Mouse (Mus musculus): ENCODE measurements at regions not wholly inside any gene's neighbourhood (a gene's known extent, or its start where the extent isn't known, plus 50 kb on each side); places are given as distances from the start of the nearest gene placed in this dataset.

DNA sequence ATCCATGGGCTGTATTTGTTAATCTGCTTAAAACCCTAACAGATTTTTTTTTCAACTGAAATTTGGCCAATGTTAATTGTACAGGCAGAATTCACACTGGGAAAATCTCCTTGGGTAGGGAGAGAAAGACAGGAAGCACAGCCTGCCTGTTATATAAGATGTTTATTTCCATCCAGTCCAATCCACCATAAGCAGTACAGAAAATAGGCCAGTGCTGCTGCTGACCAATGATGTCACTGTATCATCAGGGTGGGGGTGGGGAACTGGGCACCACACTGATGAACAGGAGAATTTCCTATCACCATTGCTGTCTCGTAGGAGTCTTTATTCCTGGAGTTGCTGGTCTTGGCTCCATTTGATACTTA lies 320.0 kb upstream of the Dcn start:
- no peak overlapping the region for H3K4me3 ChIP-seq (replicated peaks; ENCODE audit: low read length)
- 26% methylated on average over 1 of the region's 1 CpGs for WGBS
- no peak overlapping the region for H3K4me2 ChIP-seq (ENCODE audit: low read length)
- peaks cover 16% of the 10 kb centered on the region for H3K4me1 ChIP-seq (replicated peaks; ENCODE audit: control insufficient read depth, insufficient read depth, low read length)
- peak overlapping the region; percentile 66 for H3K27ac ChIP-seq (ENCODE audit: low read length)
- H3K9me3 ChIP-seq (ENCODE audit: control insufficient read depth, low read length): no peaks in the 10 kb centered on the region
- no peak overlapping the region for H3K9ac ChIP-seq (replicated peaks; ENCODE audit: low read depth, low read length)
- no peaks in the 10 kb centered on the region for H3K36me3 ChIP-seq (ENCODE audit: control insufficient read depth, insufficient read depth)
- ATAC-seq: peak; percentile 32
- no peaks in the 10 kb centered on the region for H3K27me3 ChIP-seq (replicated peaks; ENCODE audit: control insufficient read depth, insufficient read depth, low read length)

DNA sequence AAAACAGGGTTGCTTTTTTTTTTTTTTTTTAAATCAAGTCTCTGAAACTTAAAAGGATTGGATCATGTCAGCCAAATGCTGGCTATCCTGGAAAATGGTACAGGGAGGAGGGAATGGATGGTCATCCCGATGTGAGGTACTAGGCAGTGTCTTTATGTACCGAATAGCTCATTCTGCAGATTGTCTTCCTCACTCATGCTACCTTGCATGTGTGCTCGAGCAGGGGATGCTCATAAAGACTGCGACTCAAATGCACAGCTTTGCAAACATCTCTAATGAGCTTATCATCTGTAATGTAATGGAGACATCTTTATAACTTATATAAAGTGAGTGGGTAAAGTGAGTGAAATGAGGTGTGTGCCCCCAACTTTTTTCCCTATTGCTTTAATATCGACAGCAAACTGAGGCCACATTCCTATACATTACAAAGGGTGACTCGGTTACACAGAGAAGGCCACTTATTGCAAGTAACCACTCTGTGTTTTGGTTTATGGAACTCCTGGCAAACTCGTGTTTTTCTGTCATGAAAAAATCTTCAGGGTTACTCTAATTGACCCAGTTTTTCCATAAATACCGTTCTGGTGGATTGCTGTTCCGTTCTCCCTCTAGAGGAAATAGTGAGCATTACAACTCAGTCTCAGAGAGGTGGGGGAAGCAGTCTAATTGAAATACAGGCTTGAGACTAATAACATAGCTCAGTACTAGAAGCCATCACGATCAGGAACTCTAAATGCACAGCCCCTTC lies 319.4 kb upstream of the Dcn start:
- Histone ChIP-seq H3K4me3 (replicated peaks; ENCODE audit: low read length) (no peak overlapping the region), H3K36me3 (ENCODE audit: control insufficient read depth, insufficient read depth) (no peaks in the 10 kb centered on the region), H3K9ac (replicated peaks; ENCODE audit: low read depth, low read length) (no peak overlapping the region), H3K27ac (ENCODE audit: low read length) (peak overlapping the region; percentile 66), H3K27me3 (replicated peaks; ENCODE audit: control insufficient read depth, insufficient read depth, low read length) (no peaks in the 10 kb centered on the region), H3K4me1 (replicated peaks; ENCODE audit: control insufficient read depth, insufficient read depth, low read length) (peaks cover 16% of the 10 kb centered on the region), H3K4me2 (ENCODE audit: low read length) (no peak overlapping the region), H3K9me3 (ENCODE audit: control insufficient read depth, low read length) (no peaks in the 10 kb centered on the region)
- ATAC-seq: peak; percentile 48; the same call in 1 of the 2 replicates
- 52% methylated on average over 10 of the region's 10 CpGs for WGBS

DNA sequence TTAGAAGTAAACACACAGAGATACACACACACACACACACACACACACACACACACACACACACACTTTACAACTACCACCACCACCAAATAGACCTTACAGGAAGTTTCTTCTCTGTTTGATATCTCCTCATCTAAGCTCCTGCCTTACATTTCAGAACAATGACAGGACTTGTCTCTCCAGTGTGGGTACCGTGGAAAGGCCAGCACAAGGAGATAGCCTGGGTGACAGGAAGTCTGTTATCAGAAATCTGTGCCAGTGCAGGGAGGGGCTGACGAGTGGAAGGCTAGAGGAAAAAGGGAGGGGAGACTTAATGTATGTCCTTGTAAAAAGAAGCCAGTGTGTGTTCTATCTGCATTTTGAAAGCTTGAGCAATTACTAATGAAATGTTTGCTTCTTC lies 318.5 kb upstream of the Dcn start:
- H3K4me2 ChIP-seq (ENCODE audit: low read length): no peak overlapping the region
- H3K36me3 ChIP-seq (ENCODE audit: control insufficient read depth, insufficient read depth): no peaks in the 10 kb centered on the region
- H3K27ac ChIP-seq (ENCODE audit: low read length): no peak overlapping the region
- no peaks in the 10 kb centered on the region for H3K27me3 ChIP-seq (replicated peaks; ENCODE audit: control insufficient read depth, insufficient read depth, low read length)
- no peak overlapping the region for H3K4me3 ChIP-seq (replicated peaks; ENCODE audit: low read length)
- peaks cover 16% of the 10 kb centered on the region for H3K4me1 ChIP-seq (replicated peaks; ENCODE audit: control insufficient read depth, insufficient read depth, low read length)
- ATAC-seq: no peak
- H3K9ac ChIP-seq (replicated peaks; ENCODE audit: low read depth, low read length): no peak overlapping the region
- H3K9me3 ChIP-seq (ENCODE audit: control insufficient read depth, low read length): no peaks in the 10 kb centered on the region
- WGBS: 30% methylated on average over 2 of the region's 2 CpGs

DNA sequence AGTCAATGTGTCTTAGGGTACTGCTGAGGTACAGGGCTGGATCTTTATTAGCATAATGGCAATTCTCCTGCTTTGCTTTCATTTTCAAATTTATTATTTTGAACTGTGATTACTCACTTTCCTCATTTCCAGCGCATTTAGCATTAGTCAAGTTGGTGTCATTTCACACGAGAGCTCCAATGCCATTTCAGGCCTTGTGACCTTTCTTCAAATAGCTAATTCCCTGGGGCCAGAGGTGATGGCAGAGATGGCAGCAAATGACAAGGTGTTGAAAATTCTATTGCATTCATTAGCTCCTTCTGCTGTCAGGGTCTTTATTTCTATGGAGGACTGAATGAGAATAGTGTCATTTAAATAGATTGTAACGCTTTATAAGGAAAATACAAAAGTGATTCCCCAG lies 300.9 kb upstream of the Dcn start:
- 59% methylated on average over 3 of the region's 3 CpGs for WGBS
- Histone ChIP-seq H3K4me3 (replicated peaks; ENCODE audit: low read length) (no peak overlapping the region), H3K9ac (replicated peaks; ENCODE audit: low read depth, low read length) (no peak overlapping the region), H3K27me3 (replicated peaks; ENCODE audit: control insufficient read depth, insufficient read depth, low read length) (no peaks in the 10 kb centered on the region), H3K4me1 (replicated peaks; ENCODE audit: control insufficient read depth, insufficient read depth, low read length) (no peaks in the 10 kb centered on the region), H3K9me3 (ENCODE audit: control insufficient read depth, low read length) (no peaks in the 10 kb centered on the region), H3K36me3 (ENCODE audit: control insufficient read depth, insufficient read depth) (no peaks in the 10 kb centered on the region), H3K27ac (ENCODE audit: low read length) (no peak overlapping the region), H3K4me2 (ENCODE audit: low read length) (no peak overlapping the region)
- no peak for ATAC-seq

DNA sequence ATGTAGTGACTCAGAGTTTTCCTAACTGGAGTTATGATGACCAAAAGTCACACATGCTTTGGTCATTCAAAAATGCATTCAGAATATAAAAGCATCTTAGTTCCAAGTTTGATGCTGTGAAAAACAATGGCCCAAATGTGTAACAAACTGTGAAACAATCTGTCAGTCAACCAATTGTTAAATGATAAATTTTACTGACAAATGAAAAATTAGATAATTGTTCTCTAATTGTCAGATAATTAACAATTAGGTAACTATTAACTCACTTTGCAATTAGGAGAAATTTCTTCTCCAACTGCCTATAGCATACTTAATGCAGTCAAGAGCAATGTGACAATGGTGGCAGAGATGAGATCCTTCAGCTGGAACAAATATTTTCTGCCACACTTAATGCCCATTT lies 289.7 kb upstream of the Dcn start:
- Histone ChIP-seq H3K4me1 (replicated peaks; ENCODE audit: control insufficient read depth, insufficient read depth, low read length) (no peaks in the 10 kb centered on the region), H3K9me3 (ENCODE audit: control insufficient read depth, low read length) (no peaks in the 10 kb centered on the region), H3K36me3 (ENCODE audit: control insufficient read depth, insufficient read depth) (no peaks in the 10 kb centered on the region), H3K27ac (ENCODE audit: low read length) (no peak overlapping the region), H3K4me2 (ENCODE audit: low read length) (no peak overlapping the region), H3K27me3 (replicated peaks; ENCODE audit: control insufficient read depth, insufficient read depth, low read length) (no peaks in the 10 kb centered on the region), H3K9ac (replicated peaks; ENCODE audit: low read depth, low read length) (no peak overlapping the region), H3K4me3 (replicated peaks; ENCODE audit: low read length) (no peak overlapping the region)
- no peak for ATAC-seq

DNA sequence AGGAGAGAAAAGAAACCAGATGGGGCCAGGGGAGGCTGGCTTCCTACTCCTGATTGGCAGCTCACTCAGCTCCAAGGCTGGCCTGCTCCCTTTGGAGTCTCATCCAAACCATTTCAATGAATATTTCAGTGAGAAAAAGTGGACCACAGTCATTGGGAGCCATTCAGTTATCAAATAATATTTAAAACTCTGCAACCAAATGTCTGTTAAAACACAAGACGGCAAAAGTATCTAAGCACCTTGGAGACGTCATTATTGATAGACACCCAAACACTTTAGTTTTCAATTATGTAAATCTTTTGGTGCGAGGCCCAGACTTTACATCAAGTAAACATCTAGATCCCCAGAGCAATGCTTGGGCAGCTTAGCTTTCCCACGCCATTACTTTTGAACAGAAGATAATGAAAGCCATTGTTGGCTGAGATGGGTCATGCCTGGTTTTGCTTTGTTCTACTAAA lies 268.1 kb upstream of the Dcn start:
- no peaks in the 10 kb centered on the region for H3K36me3 ChIP-seq (ENCODE audit: control insufficient read depth, insufficient read depth)
- no peaks in the 10 kb centered on the region for H3K9me3 ChIP-seq (ENCODE audit: control insufficient read depth, low read length)
- H3K4me1 ChIP-seq (replicated peaks; ENCODE audit: control insufficient read depth, insufficient read depth, low read length): peaks cover 11% of the 10 kb centered on the region
- peak; percentile 89 for ATAC-seq
- H3K4me2 ChIP-seq (ENCODE audit: low read length): no peak overlapping the region
- H3K27me3 ChIP-seq (replicated peaks; ENCODE audit: control insufficient read depth, insufficient read depth, low read length): no peaks in the 10 kb centered on the region
- no peak overlapping the region; the same call in 1 of the 2 replicates for H3K27ac ChIP-seq (ENCODE audit: low read length)
- H3K4me3 ChIP-seq (replicated peaks; ENCODE audit: low read length): no peak overlapping the region
- WGBS: 18% methylated on average over 4 of the region's 4 CpGs
- H3K9ac ChIP-seq (replicated peaks; ENCODE audit: low read depth, low read length): no peak overlapping the region

DNA sequence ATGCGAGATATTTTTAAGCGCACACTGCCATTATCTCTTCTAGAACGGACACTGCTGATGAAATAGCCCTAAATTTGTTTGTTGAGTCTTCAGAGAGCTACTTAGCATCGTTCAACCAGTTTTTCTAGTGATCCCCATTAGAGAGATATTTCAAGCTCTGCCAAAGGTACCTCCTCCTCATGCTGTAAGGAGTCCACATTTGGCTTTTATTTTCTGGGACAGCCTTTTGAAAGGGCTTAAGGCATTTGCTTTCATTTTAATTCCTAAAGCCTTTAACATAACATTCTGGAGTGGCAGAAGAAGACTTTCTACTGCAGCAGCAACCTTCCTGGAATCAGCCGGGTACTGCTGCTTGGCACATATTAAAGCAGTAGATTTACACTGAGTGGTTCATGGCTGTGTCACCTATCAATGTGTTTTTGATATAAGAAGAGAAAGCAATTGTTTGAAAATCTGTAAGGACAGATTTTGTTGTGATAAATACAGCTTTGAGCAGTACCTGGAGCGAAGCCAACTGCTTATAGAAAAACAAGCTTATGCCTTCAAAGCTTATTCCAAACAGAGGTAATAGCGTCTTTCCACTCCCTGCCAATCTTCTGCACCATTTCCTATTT lies 267.5 kb upstream of the Dcn start:
- 39% methylated on average over 7 of the region's 7 CpGs for WGBS
- ATAC-seq: peak; percentile 75

DNA sequence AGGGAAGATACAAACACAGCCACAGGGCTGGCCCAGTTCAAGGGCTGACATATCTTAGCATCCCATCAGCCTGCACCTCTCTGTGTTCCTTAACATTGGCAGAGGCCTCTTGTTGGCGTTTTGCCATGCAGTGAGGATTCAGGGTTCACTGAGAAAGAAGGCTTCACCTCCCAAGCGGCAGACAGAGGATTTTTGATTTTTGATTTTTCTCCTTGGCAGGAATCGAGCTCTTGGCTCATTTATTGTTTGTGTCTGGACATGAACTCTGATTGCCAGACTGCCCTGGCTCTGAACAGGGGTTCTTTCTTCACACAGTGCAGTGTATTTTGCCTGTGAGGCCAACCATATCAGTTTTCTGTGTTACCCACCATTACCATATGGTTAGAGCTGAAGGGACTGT lies 259.9 kb upstream of the Dcn start:
- WGBS: 46% methylated on average over 3 of the region's 3 CpGs
- no peak overlapping the region for H3K27ac ChIP-seq (ENCODE audit: low read length)
- H3K4me1 ChIP-seq (replicated peaks; ENCODE audit: control insufficient read depth, insufficient read depth, low read length): peaks cover 4% of the 10 kb centered on the region
- H3K9ac ChIP-seq (replicated peaks; ENCODE audit: low read depth, low read length): no peak overlapping the region
- no peaks in the 10 kb centered on the region for H3K9me3 ChIP-seq (ENCODE audit: control insufficient read depth, low read length)
- no peaks in the 10 kb centered on the region for H3K36me3 ChIP-seq (ENCODE audit: control insufficient read depth, insufficient read depth)
- peak; percentile 70 for ATAC-seq
- no peak overlapping the region for H3K4me2 ChIP-seq (ENCODE audit: low read length)
- H3K27me3 ChIP-seq (replicated peaks; ENCODE audit: control insufficient read depth, insufficient read depth, low read length): no peaks in the 10 kb centered on the region
- no peak overlapping the region for H3K4me3 ChIP-seq (replicated peaks; ENCODE audit: low read length)

More for the DNA sequence above, 267.5 kb upstream of the Dcn start:
- peak overlapping the region; percentile 65 for H3K27ac ChIP-seq (ENCODE audit: low read length)
- H3K4me1 ChIP-seq (replicated peaks; ENCODE audit: control insufficient read depth, insufficient read depth, low read length): peaks cover 11% of the 10 kb centered on the region
- no peaks in the 10 kb centered on the region for H3K9me3 ChIP-seq (ENCODE audit: control insufficient read depth, low read length)
- H3K9ac ChIP-seq (replicated peaks; ENCODE audit: low read depth, low read length): no peak overlapping the region
- H3K4me3 ChIP-seq (replicated peaks; ENCODE audit: low read length): no peak overlapping the region
- H3K27me3 ChIP-seq (replicated peaks; ENCODE audit: control insufficient read depth, insufficient read depth, low read length): no peaks in the 10 kb centered on the region
- H3K4me2 ChIP-seq (ENCODE audit: low read length): no peak overlapping the region
- H3K36me3 ChIP-seq (ENCODE audit: control insufficient read depth, insufficient read depth): no peaks in the 10 kb centered on the region

DNA sequence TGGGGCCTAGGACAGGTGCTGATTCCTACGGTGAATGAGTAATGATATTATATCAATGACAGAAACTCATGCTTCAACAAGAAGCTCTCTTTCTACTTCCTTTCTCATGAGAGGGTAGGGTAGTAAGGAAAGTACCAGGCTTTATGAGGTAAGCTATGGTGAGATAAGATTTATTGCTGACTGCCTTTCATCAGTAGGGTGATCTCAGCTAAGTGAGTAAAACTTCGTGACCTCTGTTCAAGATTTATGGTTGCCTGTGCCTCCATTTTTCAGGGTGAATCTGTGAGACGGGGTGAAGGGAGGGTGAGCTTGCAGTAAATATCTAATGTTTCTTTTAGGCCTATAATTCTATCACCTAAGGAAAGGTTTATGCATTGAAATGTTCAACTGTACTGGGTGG lies 259.0 kb upstream of the Dcn start:
- no peaks in the 10 kb centered on the region for H3K36me3 ChIP-seq (ENCODE audit: control insufficient read depth, insufficient read depth)
- WGBS: 93% methylated on average over 3 of the region's 3 CpGs
- no peaks in the 10 kb centered on the region for H3K9me3 ChIP-seq (ENCODE audit: control insufficient read depth, low read length)
- peaks cover 4% of the 10 kb centered on the region for H3K4me1 ChIP-seq (replicated peaks; ENCODE audit: control insufficient read depth, insufficient read depth, low read length)
- no peak overlapping the region for H3K27ac ChIP-seq (ENCODE audit: low read length)
- H3K4me3 ChIP-seq (replicated peaks; ENCODE audit: low read length): no peak overlapping the region
- no peaks in the 10 kb centered on the region for H3K27me3 ChIP-seq (replicated peaks; ENCODE audit: control insufficient read depth, insufficient read depth, low read length)
- H3K9ac ChIP-seq (replicated peaks; ENCODE audit: low read depth, low read length): no peak overlapping the region
- ATAC-seq: no peak
- H3K4me2 ChIP-seq (ENCODE audit: low read length): no peak overlapping the region
